8 mouse cellular contexts compared by ENCODE assay signal in the genomic region with DNA sequence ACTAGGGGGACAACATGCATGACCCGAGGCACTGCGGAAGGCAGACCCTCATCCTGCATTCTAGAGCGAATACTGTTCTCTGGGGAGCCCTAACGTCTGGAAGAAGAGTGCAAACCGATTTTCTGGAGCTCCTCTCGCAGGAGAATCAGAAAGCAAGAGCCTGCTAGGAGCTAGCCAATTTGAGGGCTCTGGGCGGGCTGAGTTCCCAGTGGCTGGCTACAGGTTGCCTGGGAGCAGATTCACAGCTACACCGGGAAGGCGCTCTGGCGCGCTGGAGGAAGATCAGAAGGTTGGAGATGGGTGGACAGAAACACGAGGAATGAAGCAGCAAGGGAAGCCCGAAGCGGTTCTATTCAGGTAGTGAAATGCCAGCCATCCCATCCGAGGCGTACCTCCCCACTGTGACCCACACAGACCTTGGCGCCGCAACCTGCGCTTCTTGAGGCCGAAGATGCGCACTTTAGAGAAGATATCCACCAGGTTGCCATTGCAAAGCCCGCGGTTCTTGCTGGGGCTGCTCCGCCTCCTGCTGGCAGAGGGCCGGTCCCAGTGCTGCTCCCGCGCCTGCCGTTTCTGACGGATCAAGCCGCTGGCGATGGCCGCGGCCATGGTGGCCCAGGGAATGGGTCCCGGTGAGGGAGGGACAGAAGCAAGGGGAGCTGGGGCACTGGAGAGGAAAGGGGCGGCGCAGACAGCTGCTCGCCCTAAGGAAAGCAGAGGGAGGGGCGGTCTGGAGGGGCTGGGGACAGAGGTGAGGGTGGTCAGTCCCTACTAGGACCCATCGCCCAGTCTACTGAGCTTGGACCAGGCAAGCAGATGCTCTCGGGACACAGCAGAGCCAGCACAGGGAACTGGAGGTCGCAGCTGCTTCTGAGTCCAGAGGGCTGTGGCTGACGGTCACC.
A peak's percentile ranks its signal among the peaks of the same experiment; 100 is the strongest.
DNase-seq lines count a peak whose midpoint lies in the region; ATAC-seq and TF ChIP-seq lines count a peak whose summit lies in the region.

No protein-coding gene starts in this region.

- intact Hi-C loops in gastrocnemius, adult 2 months (cut with DNase I) = no loop called here

- no peak overlapping the region for H3K9ac ChIP-seq in lung, embryonic 14.5 days
- no peak overlapping the region for H3K9ac ChIP-seq in intestine, postnatal 0 days (ENCODE audit: low read depth, low read length)
- no peak overlapping the region for H3K9ac ChIP-seq in limb, embryonic 14.5 days (ENCODE audit: low read depth, low read length, severe bottlenecking)

- no peaks in the 10 kb centered on the region for H3K9me3 ChIP-seq in lung, embryonic 14.5 days (ENCODE audit: low read depth, low read length)
- no peaks in the 10 kb centered on the region for H3K9me3 ChIP-seq in intestine, postnatal 0 days (ENCODE audit: control insufficient read depth)
- no peaks in the 10 kb centered on the region for H3K9me3 ChIP-seq in limb, embryonic 14.5 days (ENCODE audit: control insufficient read depth, low read length)

- peak; percentile 40 for DNase-seq in lung, embryonic 14.5 days
- DNase-seq in lung, postnatal 14 days = no peak
- peak; percentile 69 for DNase-seq in cerebellum, adult 8-10 months
- peak; percentile 6 for DNase-seq in forelimb bud, embryonic 11.5 days (ENCODE audit: low read depth, low spot score)
- DNase-seq in limb, embryonic 14.5 days (ENCODE audit: low spot score) = no peak
- DNase-seq in right cerebral cortex, postnatal 10 days (ENCODE audit: low spot score in 2 of 2) = peak; percentile 77 to 81
- DNase-seq in gastrocnemius, adult 2 months = no peak

- no peak overlapping the region for H3K4me3 ChIP-seq in lung, embryonic 14.5 days (ENCODE audit: low read depth, low read length)
- H3K4me3 ChIP-seq in intestine, postnatal 0 days (ENCODE audit: low read depth, low read length) = peak overlapping the region; percentile 14
- H3K4me3 ChIP-seq in limb, embryonic 14.5 days (replicated peaks; ENCODE audit: low read length) = peak overlapping the region; percentile 10; the same call in 1 of the 2 replicates
- H3K4me3 ChIP-seq in gastrocnemius, adult 2 months = no peak overlapping the region

- peak; percentile 66; the same call in 1 of the 2 replicates for ATAC-seq in lung, embryonic 14.5 days (ENCODE audit: insufficient read depth)
- ATAC-seq in intestine, postnatal 0 days = no peak
- no peak for ATAC-seq in limb, embryonic 14.5 days (ENCODE audit: low FRiP score, low read depth)

- H3K27me3 ChIP-seq in lung, embryonic 14.5 days (ENCODE audit: insufficient read depth, low read length) = peaks cover 29% of the 10 kb centered on the region
- peaks cover 17% of the 10 kb centered on the region for H3K27me3 ChIP-seq in intestine, postnatal 0 days (replicated peaks; ENCODE audit: control insufficient read depth, insufficient read depth, low read length)
- H3K27me3 ChIP-seq in limb, embryonic 14.5 days (ENCODE audit: control insufficient read depth, insufficient read depth, low read length) = peaks cover 22% of the 10 kb centered on the region; the same call in 1 of the 2 replicates

- H3K36me3 ChIP-seq in lung, embryonic 14.5 days (ENCODE audit: insufficient read depth) = no peaks in the 10 kb centered on the region
- no peaks in the 10 kb centered on the region for H3K36me3 ChIP-seq in intestine, postnatal 0 days (ENCODE audit: control insufficient read depth, insufficient read depth)
- no peaks in the 10 kb centered on the region for H3K36me3 ChIP-seq in limb, embryonic 14.5 days (ENCODE audit: control insufficient read depth, insufficient read depth, low read length)

- no peak overlapping the region for H3K27ac ChIP-seq in lung, embryonic 14.5 days (ENCODE audit: low read depth)
- no peak overlapping the region for H3K27ac ChIP-seq in intestine, postnatal 0 days (ENCODE audit: low read depth, low read length)
- no peak overlapping the region for H3K27ac ChIP-seq in limb, embryonic 14.5 days (replicated peaks; ENCODE audit: low read depth, low read length)
- no peak overlapping the region for H3K27ac ChIP-seq in gastrocnemius, adult 2 months

- under 1% methylated on average over 42 of the region's 42 CpGs for WGBS in lung, embryonic 14.5 days
- 2% methylated on average over 40 of the region's 42 CpGs for WGBS in intestine, postnatal 0 days
- 1% methylated on average over 34 of the region's 42 CpGs for WGBS in limb, embryonic 14.5 days

- no peak for TF ChIP-seq POLR2A in limb, embryonic 14.5 days (IDR thresholded peaks at IDR 0.05; ENCODE audit: borderline replicate concordance, extremely low read depth, insufficient read depth, insufficient read length)

- H3K4me2 ChIP-seq in lung, embryonic 14.5 days = peak overlapping the region; percentile 47
- peak overlapping the region; percentile 53 for H3K4me2 ChIP-seq in intestine, postnatal 0 days (replicated peaks; ENCODE audit: low read depth)
- peak overlapping the region; percentile 30 for H3K4me2 ChIP-seq in limb, embryonic 14.5 days (replicated peaks; ENCODE audit: low read depth, low read length, severe bottlenecking)

- H3K4me1 ChIP-seq in lung, embryonic 14.5 days (ENCODE audit: insufficient read depth) = no peaks in the 10 kb centered on the region
- H3K4me1 ChIP-seq in intestine, postnatal 0 days (replicated peaks; ENCODE audit: control insufficient read depth, insufficient read depth, low read length) = no peaks in the 10 kb centered on the region
- H3K4me1 ChIP-seq in limb, embryonic 14.5 days (ENCODE audit: control insufficient read depth, insufficient read depth, low read length) = no peaks in the 10 kb centered on the region

- peak; percentile 49 for TF ChIP-seq CTCF in lung, embryonic 14.5 days (IDR thresholded peaks at IDR 0.05; ENCODE audit: low read depth)
- peak; percentile 62 for TF ChIP-seq CTCF in intestine, postnatal 0 days (IDR thresholded peaks at IDR 0.05; ENCODE audit: low read depth)
- TF ChIP-seq CTCF in gastrocnemius, adult 2 months (IDR thresholded peaks at IDR 0.05) = no peak

Comparison
In these comparisons a context has a peak if more than half of its experiments do, and no peak if none do; other contexts are left out.
1. DNase-seq: peak in lung, embryonic 14.5 days (single experiment), cerebellum, adult 8-10 months (single experiment), forelimb bud, embryonic 11.5 days (single experiment) and right cerebral cortex, postnatal 10 days (2 of 2); none in lung, postnatal 14 days (single experiment), limb, embryonic 14.5 days (single experiment) and gastrocnemius, adult 2 months (single experiment).
2. H3K4me3 ChIP-seq: peak in intestine, postnatal 0 days (single experiment) and limb, embryonic 14.5 days (single experiment); none in lung, embryonic 14.5 days (single experiment) and gastrocnemius, adult 2 months (single experiment).
3. Peak in every context shown above with its lines, with median percentiles within 50 percentile points of each other: H3K4me2 ChIP-seq.